Mouse (Mus musculus) small intestine, adult 2 months (tissue): ENCODE measurements around the gene Pheta2.

Experiments used
- CTCF ChIP-seq: fragments of 200-500 bp; IDR thresholded peaks from 2 replicates; pipeline ENCODE4 v1.5.1; 2012; ENCODE audit warnings: low read depth, mild to moderate bottlenecking, control low read depth, inconsistent platforms, low read length, moderate library complexity, mixed read lengths; ENCODE audit not compliant: insufficient replicate concordance, insufficient read length; ENCODE audit errors: extremely low read depth
- POLR2A ChIP-seq: fragments of 200-500 bp; IDR thresholded peaks from 2 replicates; pipeline ENCODE4 v1.6.1; 2012; ENCODE audit warnings: low read depth, mild to moderate bottlenecking, control low read depth, inconsistent platforms, low read length, moderate library complexity

- TF ChIP-seq POLR2A (no peak), CTCF (no peak)
These were observed 6.2 kb downstream of the Pheta2 start for GRCm38 (mm10) chr15:82344971-82345370.
